Mouse (Mus musculus) ZHBTc4 (cell line): ENCODE measurements around the gene Tep1.
A peak's percentile ranks its signal among the peaks of the same experiment; 100 is the strongest.
"Not testable (repeated sequence)": the region's sequence is repeated elsewhere in the genome, so short reads cannot be mapped to it uniquely, and the experiment has no call there.

Source experiments
- DNase-seq: peaks from one replicate; pipeline ENCODE4 v3.0.0-alpha.2; 2011; ENCODE audit warnings: low read depth, low spot score

Tep1 gene

DNA sequence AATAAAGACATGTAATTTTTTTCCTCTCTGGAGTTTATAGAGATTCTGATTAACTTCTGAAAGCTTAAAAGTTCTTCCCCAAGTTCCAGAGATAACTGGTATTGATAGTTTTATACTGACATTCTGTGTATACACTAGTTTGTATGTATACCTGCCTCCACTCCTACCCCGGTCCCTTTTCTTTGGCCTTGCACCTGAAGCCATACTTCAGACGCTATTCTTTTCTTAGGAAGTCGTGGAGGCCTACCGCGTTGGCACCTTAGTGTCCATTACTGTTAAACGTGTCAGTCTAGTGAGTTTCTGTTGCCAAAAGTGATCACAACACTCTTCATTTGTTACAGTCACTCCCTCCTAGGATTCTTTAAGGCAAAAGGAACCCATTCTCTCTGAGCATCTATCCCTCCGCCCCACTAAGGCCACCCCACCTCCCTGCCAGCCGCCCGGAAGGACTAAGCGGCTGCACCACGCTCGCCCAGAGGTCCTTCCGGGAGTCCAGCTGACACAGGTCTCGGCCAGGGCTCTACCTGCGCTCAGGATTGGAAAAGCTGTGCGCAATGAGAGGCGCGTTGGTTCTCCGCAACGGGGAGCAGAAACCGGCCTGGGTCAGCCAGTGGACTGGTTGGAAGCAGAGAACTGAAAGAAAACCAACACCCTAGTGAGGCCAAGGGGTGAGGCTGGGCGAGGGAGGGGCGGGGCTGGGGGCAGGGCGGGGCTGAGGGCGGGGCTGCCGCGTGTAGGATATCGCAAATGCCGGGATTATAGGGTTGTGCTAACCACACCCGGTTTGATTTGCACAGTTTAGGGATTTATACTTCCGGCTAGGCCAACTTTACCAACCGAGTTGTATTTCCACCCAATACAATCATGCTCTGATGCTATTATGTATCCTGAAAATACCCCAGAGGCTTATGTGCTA is at the start of gene Tep1:
Gene Tep1, minus strand, starts transcription at position 672 of the 916 bp plus-strand sequence.
- DNase-seq = peak; percentile 96

DNA sequence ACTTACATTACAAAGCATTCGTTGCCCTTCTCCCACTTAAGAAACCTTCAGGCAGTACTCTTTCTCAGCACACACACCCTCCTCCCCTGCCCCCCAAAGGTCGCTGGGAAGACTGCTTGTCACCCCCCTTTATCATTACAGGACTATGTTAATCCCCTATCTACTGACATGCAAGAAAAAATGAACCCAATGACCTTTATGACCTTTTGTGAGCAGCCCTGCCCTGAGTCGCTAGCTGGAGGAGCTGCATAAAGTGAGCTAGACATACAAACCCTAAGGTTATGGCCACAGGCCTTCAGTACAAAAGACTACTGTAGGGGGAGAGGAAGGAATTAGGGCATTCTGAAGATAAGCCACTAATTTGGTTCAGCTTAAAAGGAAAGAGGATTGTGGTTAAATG is 41.0 kb upstream of the Tep1 start:
- peak; percentile 69 for DNase-seq

DNA sequence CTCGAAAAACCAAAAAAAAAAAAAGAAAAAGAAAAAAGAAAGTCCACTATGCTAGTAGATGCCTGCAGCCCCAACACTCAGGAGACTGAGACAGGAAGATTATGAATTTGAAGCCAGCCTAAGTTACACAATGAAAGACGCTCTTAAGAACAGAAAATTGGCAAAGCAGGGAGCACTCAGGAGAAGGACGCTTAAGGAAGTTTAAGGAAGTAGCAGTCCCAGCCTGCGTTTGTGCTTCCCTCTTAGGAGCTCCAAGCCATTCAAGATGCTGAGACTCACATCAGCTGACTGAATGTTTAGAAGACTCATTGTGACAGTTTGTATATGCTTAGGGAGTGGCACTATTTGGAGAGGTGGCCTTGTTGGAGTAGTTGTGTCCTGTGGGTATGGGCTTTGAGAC is 37.8 kb upstream of the Tep1 start:
- DNase-seq = no peak

DNA sequence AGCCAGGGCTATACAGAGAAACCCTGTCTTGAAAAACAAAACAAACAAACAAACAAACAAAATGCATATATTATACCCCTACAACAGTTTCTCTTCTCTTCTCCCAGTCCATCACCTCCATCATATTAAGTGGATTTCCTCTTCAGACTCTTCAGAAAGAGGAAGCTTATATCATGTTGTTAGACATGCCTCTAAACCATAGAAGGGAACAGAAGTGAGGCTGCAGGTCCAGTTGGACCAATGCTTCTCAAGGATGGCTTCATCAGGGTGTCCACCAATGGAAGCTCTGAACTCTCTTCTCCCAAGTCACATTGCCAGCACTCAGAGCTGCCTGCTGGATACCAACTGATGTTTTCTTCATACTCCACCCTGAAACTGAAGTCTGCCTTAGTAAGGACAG is 35.0 kb upstream of the Tep1 start:
- not testable (repeated sequence) for DNase-seq

DNA sequence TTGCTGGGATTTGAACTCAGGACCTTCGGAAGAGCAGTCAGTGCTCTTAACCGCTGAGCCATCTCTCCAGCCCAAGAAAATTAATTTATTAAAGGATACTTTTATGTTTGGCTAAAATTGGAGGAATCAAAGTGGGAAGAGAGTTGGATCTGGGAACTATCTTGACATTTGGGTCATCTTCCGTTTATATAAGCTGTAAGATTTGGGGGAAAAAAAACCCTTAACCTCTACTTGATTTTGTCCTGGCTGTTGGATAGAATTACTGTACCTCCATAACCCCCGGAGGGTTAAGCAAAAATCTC is 34.4 kb upstream of the Tep1 start:
- DNase-seq = no peak

DNA sequence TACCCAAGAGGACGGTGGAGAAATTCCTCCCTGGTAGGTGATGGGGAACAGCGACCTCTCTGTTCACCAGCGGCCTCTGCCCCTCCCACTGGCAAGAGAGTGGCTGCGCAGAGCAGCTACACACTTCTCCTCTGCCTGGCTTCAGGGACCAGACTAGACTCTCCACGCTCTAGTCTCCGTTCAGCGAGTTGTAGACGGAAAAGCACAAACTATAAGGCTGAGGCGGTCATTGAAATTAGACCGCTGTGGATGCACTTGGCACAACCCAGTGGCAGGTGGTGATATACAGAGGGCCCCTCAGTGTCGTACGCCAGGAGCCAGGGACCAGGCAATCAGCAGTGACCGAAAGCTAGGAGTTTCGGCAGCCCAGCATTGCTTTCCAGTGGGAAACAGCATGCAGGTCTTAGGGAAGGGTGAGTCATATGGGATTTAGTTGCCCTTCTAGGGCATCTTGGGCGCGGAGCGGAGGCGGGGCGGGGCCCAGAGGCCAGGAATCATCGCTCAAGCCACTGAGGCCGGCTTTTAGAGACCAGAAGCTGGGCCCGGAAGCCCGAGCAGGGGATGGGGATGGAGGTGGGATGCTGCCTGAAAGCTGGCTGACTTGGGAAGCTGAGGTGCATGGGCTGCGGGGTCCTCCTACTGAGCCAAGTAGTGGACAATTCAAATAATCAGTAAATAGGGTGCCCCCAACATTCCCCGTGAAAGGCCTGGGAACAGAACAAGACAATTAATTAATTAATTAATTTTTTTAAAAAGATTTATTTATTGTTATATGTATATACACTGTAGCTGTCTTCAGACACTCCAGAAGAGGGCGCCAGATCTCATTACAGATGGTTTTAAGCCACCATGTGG is 33.8 kb upstream of the Tep1 start:
- DNase-seq = peak; percentile 38

DNA sequence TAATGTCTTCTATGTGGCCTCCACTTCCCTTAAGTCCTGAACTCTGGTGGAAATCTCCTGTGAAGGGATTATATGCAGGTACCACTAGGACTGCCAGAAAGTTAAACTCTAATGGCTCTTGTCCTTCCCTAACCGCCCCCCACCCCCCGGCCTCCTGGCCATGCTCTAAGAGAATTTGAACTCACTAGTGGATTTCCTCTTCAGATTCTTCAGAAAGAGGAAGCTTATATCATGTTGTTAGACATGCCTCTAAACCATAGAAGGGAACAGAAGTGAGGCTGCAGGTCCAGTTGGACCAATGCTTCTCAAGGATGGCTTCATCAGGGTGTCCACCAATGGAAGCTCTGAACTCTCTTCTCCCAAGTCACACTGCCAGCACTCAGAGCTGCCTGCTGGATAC is 27.6 kb upstream of the Tep1 start:
- DNase-seq = not testable (repeated sequence)

DNA sequence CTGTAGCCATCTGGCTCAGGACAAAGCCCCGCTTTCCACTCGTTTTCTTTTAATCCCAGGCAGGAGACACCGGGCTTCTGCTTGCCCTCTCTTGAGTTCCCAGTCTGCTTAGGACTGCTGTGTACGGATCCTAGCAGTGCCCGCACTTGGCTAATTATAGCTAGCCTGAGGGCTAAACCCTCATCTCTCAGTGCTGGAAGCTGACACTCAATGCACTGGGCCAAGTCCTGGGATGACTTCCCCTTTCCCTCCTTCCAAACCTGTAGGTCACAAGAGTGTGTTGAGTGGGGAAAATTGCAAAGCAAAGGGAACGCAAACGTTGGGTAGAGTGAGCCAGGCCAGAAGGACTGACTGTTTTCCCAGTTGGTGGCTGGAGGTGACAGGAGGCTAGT is 27.0 kb upstream of the Tep1 start, which contains the start of gene Klhl33:
Gene Klhl33, minus strand, starts transcription at position 134 of the 392 bp plus-strand sequence.
- DNase-seq = no peak

DNA sequence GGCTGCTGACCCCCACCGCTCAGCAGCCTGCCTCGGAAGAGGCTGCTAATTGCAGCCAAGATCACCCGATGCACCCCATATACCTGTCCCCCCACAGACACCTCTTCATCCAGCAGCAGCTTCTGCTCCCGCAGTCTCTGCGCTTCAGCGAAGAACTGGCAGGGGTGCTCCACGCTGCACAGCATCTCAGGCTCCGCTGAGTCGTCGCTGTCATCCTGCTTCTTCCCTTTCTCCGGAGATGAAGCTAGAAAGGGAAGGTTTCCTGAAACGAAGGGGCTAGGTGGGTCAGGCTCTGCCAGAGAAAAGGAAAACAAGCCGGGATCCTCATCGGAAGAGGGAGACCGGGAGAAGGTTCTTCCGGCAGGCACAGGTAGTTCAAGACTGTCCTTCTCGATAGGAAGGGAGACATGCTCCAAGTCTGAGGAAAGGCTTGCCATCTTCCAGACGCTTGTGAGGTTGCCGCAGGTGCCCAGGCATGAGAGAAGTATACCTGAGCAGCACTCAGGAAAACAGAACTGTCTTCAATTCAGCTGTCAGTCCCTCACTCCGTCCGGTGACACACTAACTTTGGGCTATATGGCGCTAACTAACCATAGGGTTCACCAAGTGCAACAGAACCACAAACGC is 26.5 kb upstream of the Tep1 start:
- peak; percentile 36 for DNase-seq

DNA sequence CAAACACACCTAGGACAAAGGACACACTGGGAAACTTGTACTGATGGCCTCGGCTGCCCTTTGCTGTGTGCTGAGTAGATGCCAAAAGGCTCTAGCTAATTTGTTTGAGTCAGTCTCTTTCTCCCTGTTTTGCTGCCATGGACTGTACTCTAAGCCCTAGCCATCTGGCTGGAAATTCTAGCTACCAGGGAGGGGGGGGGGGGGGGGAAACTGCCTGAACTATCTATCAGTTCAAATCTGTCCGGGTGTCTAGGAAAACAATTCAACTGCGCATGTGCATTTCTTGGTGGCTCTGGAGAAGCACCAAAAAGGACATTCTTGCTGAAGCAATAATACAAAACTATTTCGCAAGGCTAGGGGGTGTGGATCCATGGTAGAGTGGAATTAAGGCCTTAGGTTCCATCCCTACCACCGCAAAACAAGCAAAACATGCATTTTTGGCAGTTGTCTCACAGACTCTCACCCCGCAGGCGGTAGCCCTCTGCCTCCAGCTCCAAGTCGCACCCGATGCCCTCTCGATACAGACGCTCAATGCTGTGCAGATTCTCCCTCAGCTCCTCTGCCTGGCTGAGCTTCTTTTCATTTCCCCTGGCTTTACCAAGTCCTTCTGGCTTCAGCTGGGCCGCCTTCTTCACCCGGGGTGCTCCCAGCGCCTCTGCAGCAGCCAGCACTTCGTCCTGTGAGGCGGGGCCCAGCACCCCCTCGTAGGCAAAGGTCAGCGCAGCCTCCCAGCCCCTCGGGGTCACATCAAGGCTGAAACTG is 25.8 kb upstream of the Tep1 start:
- DNase-seq = no peak

DNA sequence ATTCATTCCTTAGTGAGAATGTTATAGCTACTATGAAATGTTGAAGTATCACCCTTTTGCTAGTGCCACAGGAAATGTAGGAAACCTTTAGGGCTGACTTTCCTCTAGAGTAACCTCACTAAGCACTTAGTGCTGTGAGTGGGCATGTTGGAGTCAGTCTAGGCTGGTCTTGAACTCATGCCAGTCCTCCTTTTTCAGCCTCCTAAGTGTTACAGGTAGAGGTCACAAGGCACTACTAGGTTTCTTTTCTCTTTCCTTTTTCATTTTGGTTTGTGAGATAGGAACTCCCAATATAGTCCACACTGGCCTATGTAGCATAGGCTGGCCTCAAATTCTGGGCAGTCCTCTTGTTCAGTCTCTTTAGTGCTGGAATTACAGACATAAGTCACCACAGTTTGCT is 25.0 kb upstream of the Tep1 start:
- DNase-seq = no peak

DNA sequence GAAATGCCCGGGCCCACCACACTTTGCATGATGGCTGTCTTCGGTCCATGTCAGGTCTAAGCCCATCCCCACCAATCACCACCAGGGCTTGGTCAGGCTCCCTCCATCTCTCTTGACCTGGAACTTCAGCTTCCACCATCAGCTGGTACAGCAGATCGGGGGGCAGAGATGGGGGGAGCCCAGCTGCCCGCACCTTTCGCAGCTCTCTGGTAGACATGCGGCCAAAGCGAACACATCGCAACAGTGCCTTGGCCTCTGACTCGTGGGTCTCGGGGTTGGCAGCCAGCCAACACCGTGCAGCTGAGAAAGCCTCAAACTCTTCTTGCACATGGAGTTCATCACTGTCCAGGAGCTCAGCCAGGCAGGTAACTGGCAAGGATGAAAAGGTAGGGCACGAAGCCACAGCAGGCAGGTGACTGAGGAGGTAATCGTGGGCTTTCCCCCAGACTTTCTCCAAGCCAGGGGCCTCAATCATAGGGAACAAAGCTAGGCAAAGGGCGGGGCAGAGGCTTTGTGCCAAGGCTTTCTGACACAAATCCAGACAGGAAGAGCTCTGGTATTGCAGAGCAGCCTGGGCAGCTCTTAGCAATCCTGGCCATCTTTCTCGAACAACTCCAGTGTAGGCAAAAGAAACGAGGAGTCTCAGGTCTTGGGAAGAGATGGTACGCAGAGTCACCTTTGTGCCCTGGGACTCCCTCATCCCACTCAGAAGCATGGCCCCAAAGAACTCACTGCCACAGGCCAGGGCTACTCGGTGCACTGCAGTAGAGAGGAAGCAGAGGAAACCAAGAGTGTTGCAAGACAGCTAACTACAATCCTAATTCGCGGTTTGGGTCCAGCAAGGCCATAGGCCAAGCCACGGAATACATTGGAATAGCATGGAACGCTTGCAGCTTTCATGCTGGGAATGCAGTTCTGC is 22.4 kb upstream of the Tep1 start:
- no peak for DNase-seq

DNA sequence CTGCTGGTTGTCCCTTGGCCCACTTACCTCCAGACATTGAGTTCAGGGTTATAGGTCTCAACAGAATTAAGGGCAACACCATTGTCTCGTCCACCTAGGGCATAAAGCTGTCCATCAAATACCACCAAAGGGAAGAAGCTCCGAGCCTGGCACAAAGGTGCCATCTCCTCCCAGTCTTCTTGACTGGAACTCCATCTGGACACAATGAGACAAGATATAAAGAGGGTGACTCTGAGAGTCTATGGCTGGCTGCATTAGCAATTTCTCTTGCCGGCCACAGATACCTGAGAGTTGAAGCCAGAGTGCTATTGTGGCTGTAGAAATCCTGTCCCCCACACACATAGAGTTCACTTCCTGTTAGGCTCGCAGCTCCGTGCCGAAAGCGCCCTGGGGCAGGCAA is 21.7 kb upstream of the Tep1 start:
- no peak for DNase-seq

DNA sequence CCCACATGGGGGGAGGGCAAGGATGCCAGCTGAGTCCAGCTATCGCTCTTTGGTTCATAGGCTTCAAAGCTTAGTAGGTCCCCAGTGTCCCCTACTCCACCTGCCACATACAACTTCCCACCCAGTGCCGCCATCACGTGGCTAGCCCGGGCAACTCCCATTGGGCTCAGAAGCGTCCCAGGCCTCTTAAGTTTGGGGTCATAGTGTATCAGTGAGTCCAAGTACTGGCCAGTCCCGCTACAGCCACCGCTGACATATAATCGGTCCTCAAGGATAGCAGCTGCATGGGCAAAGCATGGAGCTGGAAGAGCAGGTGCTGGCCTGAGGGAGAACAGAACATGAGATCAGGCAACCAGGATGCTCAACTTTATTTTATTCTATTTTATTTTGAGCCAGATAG is 21.3 kb upstream of the Tep1 start:
- no peak for DNase-seq

DNA sequence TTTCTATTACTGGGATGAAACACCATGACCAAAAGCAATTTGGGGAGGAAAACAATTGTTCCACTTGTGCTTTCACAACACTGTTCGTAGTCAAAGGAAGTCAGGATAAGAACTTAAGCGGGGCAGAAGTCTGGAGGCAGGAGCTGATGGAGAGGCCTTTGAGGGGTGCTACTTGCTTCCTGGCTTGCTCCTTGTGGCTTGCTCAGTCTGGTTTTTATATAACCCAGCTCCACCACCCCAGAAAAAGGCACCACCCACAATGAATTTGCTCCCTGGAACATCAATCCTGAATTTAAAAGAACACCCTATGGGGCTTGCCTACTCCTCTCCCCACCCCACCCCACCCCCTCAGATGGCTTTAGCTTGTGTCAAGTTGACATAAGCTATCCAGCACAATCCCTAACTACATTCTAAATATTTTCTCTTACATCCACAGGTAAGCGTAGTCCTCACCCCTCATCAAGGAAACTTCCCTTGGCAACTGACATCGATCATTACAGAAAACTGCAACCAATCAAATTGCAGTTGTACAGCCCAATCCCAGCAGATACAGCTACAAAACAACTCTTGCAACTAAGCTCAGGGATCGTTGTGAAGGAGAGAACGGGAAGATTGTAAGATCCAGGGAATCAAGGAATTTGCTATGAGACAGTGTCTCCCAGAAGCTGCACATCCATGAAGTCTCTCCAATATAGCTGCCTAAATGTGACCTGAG is 6.0 kb upstream of the Tep1 start:
- DNase-seq = no peak

DNA sequence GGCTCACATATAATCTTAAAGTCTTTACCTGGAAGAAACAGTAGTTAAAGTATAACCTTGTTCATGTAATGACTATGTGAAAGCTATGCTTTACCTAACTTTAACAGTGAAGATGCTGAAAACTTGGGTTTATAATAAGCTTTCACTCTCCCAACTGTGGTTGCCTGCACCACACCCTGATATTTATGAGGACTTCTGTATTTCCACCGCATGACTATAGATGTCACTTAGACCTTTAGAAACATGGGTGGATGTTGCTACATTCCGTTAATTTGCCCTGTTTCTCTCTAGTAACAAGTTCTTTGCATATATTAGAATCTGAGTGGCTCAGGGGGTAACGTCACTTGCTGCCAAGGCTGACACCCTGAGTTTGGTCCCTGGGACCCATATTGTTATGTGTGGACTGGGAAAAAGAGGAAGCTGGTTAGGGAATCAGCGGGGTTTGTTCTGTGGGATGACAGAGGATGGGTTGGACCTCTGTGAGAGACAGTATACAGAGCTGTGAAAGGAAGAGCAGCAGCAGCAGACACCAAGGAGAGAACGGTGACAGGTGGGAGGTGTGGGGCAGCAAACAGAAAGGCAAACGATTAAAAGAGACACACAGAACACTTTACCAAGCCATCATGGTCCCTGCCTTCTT is 5.4 kb upstream of the Tep1 start:
- DNase-seq = no peak

DNA sequence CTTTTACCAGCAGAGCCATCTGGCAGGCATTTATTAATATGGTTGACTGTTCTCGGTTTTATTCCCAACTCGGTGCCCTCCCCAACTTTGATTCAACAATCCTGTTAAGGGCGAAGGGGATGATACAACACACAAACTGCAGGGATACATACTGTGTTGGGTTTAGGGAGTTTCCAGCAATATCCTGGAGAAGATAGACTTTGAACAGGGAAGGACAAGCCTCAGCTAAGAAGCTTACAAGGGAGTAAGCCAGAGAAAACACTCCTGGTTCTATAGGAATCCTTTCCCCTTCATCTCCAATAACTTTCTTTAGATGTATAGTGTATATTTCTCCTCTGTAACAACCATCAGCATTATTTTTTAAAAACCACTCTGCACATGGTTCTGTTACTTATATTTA is 4.8 kb upstream of the Tep1 start:
- DNase-seq = no peak

DNA sequence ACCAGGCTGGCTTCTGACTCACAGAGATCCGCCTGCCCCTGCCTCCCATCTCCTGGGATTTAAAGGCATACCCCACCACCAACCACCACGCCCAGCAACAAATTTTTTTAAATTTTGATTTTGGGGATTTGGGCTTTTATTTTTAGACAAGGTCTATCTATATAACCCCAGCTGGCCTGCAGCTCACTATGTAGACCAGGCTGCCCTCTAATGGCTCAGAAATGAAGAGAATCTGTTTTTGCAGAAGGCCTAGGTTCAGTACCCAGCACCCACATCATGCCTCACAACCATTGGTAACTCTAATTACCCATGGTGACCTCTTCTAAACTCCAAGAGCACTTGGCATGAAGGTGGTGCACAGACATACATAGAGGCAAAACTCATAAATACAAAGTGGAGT is 924 bp upstream of the Tep1 start:
- DNase-seq = no peak

DNA sequence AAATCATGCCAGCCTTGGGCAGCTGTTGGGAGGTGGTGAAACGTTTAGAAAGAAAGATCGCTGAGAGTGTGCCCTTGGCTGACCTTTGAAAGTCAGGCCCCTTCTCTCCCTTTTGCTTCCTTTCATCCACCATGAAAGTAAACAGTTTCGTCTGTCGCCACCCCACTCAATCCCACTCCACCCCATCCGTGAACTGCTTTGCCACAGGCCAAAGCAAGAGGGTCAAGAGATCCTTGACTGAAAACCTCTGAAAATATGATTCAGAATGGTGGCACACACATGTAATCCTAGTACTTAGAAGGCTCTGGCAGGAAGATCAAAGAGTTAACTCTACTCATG is 414 bp upstream of the Tep1 start:
- no peak for DNase-seq

DNA sequence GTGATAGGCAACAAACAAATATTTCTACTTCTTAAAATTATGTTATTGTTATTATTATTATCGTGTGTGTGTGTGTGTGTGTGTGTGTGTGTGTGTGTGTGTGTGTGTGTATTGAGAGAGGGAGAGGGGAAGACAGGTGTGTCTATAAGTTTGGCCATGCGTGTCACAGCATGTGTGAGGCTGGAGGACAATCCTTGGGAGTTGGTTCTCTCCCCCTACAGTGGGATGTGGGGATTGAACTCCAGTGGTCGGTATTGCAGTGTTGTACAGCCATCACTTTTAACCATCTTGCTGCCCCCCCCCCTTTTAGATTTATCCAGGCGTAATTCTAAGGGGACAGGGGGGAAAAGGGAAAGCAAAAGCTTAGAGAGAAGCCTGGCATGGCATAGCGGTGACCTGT is 1.7 kb downstream of the Tep1 start:
- DNase-seq = no peak
